Mouse (Mus musculus): ENCODE data around the gene Nrxn2. TPM values are rescaled to one million over a fixed set of nuclear protein-coding genes. Genes with fewer than 3 reads are reported as not detected.

The Nrxn2 gene
- total RNA-seq, 1 experiment from 2014 or later, result not detected

GRCm38 (mm10) chr19:6544712-6545111 is 126.2 kb downstream of the Nrxn2 start:
- no peak for ATAC-seq (replicated peaks; ENCODE audit: insufficient number of reproducible peaks, low FRiP score, low TSS enrichment, poor library complexity, severe bottlenecking)

GRCm38 (mm10) chr19:6545481-6545880 is 127.0 kb downstream of the Nrxn2 start:
- no peak for ATAC-seq (replicated peaks; ENCODE audit: insufficient number of reproducible peaks, low FRiP score, low TSS enrichment, poor library complexity, severe bottlenecking)

GRCm38 (mm10) chr19:6546096-6546495 is 127.6 kb downstream of the Nrxn2 start:
- ATAC-seq (replicated peaks; ENCODE audit: insufficient number of reproducible peaks, low FRiP score, low TSS enrichment, poor library complexity, severe bottlenecking), result no peak

GRCm38 (mm10) chr19:6547801-6548200 is 129.3 kb downstream of the Nrxn2 start:
- no peak for ATAC-seq (replicated peaks; ENCODE audit: insufficient number of reproducible peaks, low FRiP score, low TSS enrichment, poor library complexity, severe bottlenecking)

GRCm38 (mm10) chr19:6548431-6549410 is 130.2 kb downstream of the Nrxn2 start:
- ATAC-seq (replicated peaks; ENCODE audit: insufficient number of reproducible peaks, low FRiP score, low TSS enrichment, poor library complexity, severe bottlenecking), result no peak

- ATAC-seq (replicated peaks; ENCODE audit: insufficient number of reproducible peaks, low FRiP score, low TSS enrichment, poor library complexity, severe bottlenecking), result no peak
Measured at GRCm38 (mm10) chr19:6549566-6549965, 131.0 kb downstream of the Nrxn2 start.

GRCm38 (mm10) chr19:6551215-6551614 is 132.7 kb downstream of the Nrxn2 start:
- no peak for ATAC-seq (replicated peaks; ENCODE audit: insufficient number of reproducible peaks, low FRiP score, low TSS enrichment, poor library complexity, severe bottlenecking)

GRCm38 (mm10) chr19:6552302-6553028 is 133.9 kb downstream of the Nrxn2 start:
- ATAC-seq (replicated peaks; ENCODE audit: insufficient number of reproducible peaks, low FRiP score, low TSS enrichment, poor library complexity, severe bottlenecking), result 0 out of 2 replicates have a peak, but pooled peaks have one; percentile 36

- no peak for ATAC-seq (replicated peaks; ENCODE audit: insufficient number of reproducible peaks, low FRiP score, low TSS enrichment, poor library complexity, severe bottlenecking)
Measured at GRCm38 (mm10) chr19:6553174-6553573, 134.6 kb downstream of the Nrxn2 start.

GRCm38 (mm10) chr19:6553819-6554582 is 135.5 kb downstream of the Nrxn2 start:
- ATAC-seq (replicated peaks; ENCODE audit: insufficient number of reproducible peaks, low FRiP score, low TSS enrichment, poor library complexity, severe bottlenecking), result no peak

- no peak for ATAC-seq (replicated peaks; ENCODE audit: insufficient number of reproducible peaks, low FRiP score, low TSS enrichment, poor library complexity, severe bottlenecking)
Measured at GRCm38 (mm10) chr19:6559576-6559975, 141.0 kb downstream of the Nrxn2 start.

GRCm38 (mm10) chr19:6560246-6560815 is 141.8 kb downstream of the Nrxn2 start:
- no peak for ATAC-seq (replicated peaks; ENCODE audit: insufficient number of reproducible peaks, low FRiP score, low TSS enrichment, poor library complexity, severe bottlenecking)

GRCm38 (mm10) chr19:6565136-6565535 is 146.6 kb downstream of the Nrxn2 start:
- ATAC-seq (replicated peaks; ENCODE audit: insufficient number of reproducible peaks, low FRiP score, low TSS enrichment, poor library complexity, severe bottlenecking), result no peak

- no peak for ATAC-seq (replicated peaks; ENCODE audit: insufficient number of reproducible peaks, low FRiP score, low TSS enrichment, poor library complexity, severe bottlenecking)
Measured at GRCm38 (mm10) chr19:6566450-6566849, 147.9 kb downstream of the Nrxn2 start.

GRCm38 (mm10) chr19:6569021-6569420 is 150.5 kb downstream of the Nrxn2 start:
- ATAC-seq (replicated peaks; ENCODE audit: insufficient number of reproducible peaks, low FRiP score, low TSS enrichment, poor library complexity, severe bottlenecking), result no peak

GRCm38 (mm10) chr19:6569561-6569960 is 151.0 kb downstream of the Nrxn2 start:
- no peak for ATAC-seq (replicated peaks; ENCODE audit: insufficient number of reproducible peaks, low FRiP score, low TSS enrichment, poor library complexity, severe bottlenecking)

GRCm38 (mm10) chr19:6571476-6571875 is 152.9 kb downstream of the Nrxn2 start:
- no peak for ATAC-seq (replicated peaks; ENCODE audit: insufficient number of reproducible peaks, low FRiP score, low TSS enrichment, poor library complexity, severe bottlenecking)

GRCm38 (mm10) chr19:6572001-6572400 is 153.5 kb downstream of the Nrxn2 start:
- ATAC-seq (replicated peaks; ENCODE audit: insufficient number of reproducible peaks, low FRiP score, low TSS enrichment, poor library complexity, severe bottlenecking), result no peak

Data from monocyte, adult 5-6 weeks (primary cell).